ENCODE assay signal across 9 mouse cellular contexts in the genomic region with DNA sequence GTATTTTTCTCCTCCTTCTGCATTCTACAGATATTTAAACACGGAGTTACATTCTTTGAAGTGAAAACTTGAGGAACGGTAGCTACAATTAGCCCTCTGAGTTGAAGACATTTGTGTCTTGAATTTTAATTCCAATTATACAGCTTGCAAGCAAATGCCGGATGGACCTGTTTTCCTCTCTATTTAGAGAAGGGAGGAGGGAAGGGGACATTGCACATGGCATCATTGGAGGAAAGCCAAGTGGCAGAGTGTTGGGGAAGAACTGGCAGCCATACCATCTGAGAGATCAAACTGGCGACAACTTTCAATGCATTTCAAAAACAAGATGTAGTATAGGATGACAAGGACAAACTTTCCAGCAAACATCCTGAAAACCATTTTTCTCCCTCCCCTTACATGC.
DNase-seq lines count a peak whose midpoint lies in the region; ATAC-seq lines count a peak whose summit lies in the region.
"Had no signal": no experiment of that assay in that cellular context is flagged by ENCODE, and none has a peak within 500 bp of the region (broad histone marks: within the 10 kb centered on the region; RNA-seq: fewer than 3 reads in every experiment).

No protein-coding gene starts in this region.

- H3K4me2 ChIP-seq in forebrain, embryonic 14.5 days (ENCODE audit: low read length): no peak overlapping the region; the same call in 1 of the 2 replicates

- peak overlapping the region; percentile 74 for H3K27ac ChIP-seq in forebrain, embryonic 14.5 days (ENCODE audit: low read depth, low read length)
- H3K27ac ChIP-seq: left cerebral cortex, adult 2 months had no signal

- 14% methylated on average over 4 of the region's 4 CpGs for WGBS in forebrain, embryonic 14.5 days

- no peak overlapping the region for H3K4me3 ChIP-seq in forebrain, embryonic 14.5 days (ENCODE audit: low read depth, low read length)
- H3K4me3 ChIP-seq: left cerebral cortex, adult 2 months had no signal

- no peaks in the 10 kb centered on the region for H3K27me3 ChIP-seq in forebrain, embryonic 14.5 days (replicated peaks; ENCODE audit: control insufficient read depth, insufficient read depth, low read length)

- peaks cover 4% of the 10 kb centered on the region; the same call in 1 of the 2 replicates for H3K4me1 ChIP-seq in forebrain, embryonic 14.5 days (ENCODE audit: control insufficient read depth, insufficient read depth, low read length)

- no peak overlapping the region for H3K9ac ChIP-seq in forebrain, embryonic 14.5 days (ENCODE audit: low read length)

- ATAC-seq in forebrain, embryonic 14.5 days: peak; percentile 91

- H3K9me3 ChIP-seq in forebrain, embryonic 14.5 days (replicated peaks; ENCODE audit: control insufficient read depth, low read length): no peaks in the 10 kb centered on the region

- no peaks in the 10 kb centered on the region for H3K36me3 ChIP-seq in forebrain, embryonic 14.5 days (ENCODE audit: control insufficient read depth, insufficient read depth, low read length)

- peak; percentile 13 for DNase-seq in retina, postnatal 1 day
- DNase-seq in retina, embryonic 14.5 days (ENCODE audit: low spot score): no peak
- DNase-seq in forebrain, embryonic 14.5 days (ENCODE audit: low spot score): peak; percentile 94
- peak; percentile 39 to 85 for DNase-seq in layer of hippocampus, postnatal 14 days (ENCODE audit: low spot score in 2 of 2)
- DNase-seq in telencephalon, adult 2 months (ENCODE audit: low read depth, low spot score): peak; percentile 32
- DNase-seq in ovary, postnatal 36 days (ENCODE audit: low spot score): no peak
- DNase-seq in liver: no peak
- no peak for DNase-seq in spleen, adult 18-20 months

Comparison
In these comparisons a context has a peak if more than half of its experiments do, and no peak if none do; other contexts are left out.
1. DNase-seq: peak in retina, postnatal 1 day (single experiment), forebrain, embryonic 14.5 days (single experiment), layer of hippocampus, postnatal 14 days (2 of 2) and telencephalon, adult 2 months (single experiment); none in retina, embryonic 14.5 days (single experiment), ovary, postnatal 36 days (single experiment), liver (single experiment) and spleen, adult 18-20 months (0 of 2).